ENCODE assay signal across 24 mouse cellular contexts in the genomic region with DNA sequence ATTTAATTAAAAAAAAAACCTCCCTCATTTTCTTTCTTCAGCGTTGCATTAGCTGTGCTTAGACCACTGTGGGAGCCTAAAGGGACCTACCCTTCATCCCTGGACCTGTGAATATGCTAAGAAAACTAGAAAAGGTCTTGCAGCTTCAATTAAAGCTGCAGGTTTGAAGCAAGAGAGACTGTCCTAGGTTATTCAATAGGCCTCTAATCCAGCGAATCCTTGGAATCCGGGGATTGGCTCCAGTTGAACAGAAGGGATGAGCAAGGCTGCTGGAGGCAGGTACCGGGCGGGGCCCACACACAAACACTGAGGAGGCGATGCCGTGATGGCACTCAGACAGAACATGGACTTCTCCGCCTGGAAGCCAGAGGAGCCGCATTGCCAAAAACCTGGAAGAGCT.
"Had no signal": no experiment of that assay in that cellular context is flagged by ENCODE, and none has a peak within 500 bp of the region (broad histone marks: within the 10 kb centered on the region; RNA-seq: fewer than 3 reads in every experiment).

No protein-coding gene starts in this region.

- H3K36me3 ChIP-seq: hindbrain, embryonic 10.5 days; hindbrain, embryonic 12.5 days; kidney, embryonic 15.5 days; limb, embryonic 10.5 days; limb, embryonic 12.5 days; liver, embryonic 13.5 days had no signal

- H3K27ac ChIP-seq: gastrocnemius, adult 2 months; heart, adult 2 months; hindbrain, embryonic 10.5 days; hindbrain, embryonic 12.5 days; hindbrain, embryonic 14.5 days; kidney, embryonic 15.5 days; kidney, postnatal 0 days; layer of hippocampus, adult 2 months; left cerebral cortex, adult 2 months; limb, embryonic 10.5 days; limb, embryonic 12.5 days; liver, embryonic 13.5 days had no signal

- H3K9me3 ChIP-seq: hindbrain, embryonic 10.5 days; hindbrain, embryonic 12.5 days; kidney, embryonic 15.5 days; limb, embryonic 10.5 days; limb, embryonic 12.5 days; liver, embryonic 13.5 days had no signal

- H3K27me3 ChIP-seq: hindbrain, embryonic 12.5 days; kidney, embryonic 15.5 days; limb, embryonic 12.5 days; liver, embryonic 13.5 days had no signal

- DNase-seq: gastrocnemius, adult 2 months; gastrocnemius, postnatal 10 days; gastrocnemius, postnatal 25 days; heart, adult 2 months; heart, postnatal 10 days; heart, postnatal 4 days; kidney, adult 18-20 months; kidney, adult 9 months; kidney, postnatal 25 days; liver; liver, embryonic 13.5 days had no signal

- H3K4me3 ChIP-seq: gastrocnemius, adult 2 months; heart, adult 2 months; hindbrain, embryonic 10.5 days; hindbrain, embryonic 12.5 days; kidney, embryonic 15.5 days; layer of hippocampus, adult 2 months; left cerebral cortex, adult 2 months; limb, embryonic 10.5 days; limb, embryonic 12.5 days; liver, embryonic 13.5 days had no signal

- ATAC-seq: hindbrain, embryonic 16.5 days; inflammation-experienced regulatory T-cells, adult 6 months; intestine, postnatal 0 days had no signal

- H3K4me1 ChIP-seq: hindbrain, embryonic 10.5 days; hindbrain, embryonic 12.5 days; kidney, embryonic 15.5 days; limb, embryonic 10.5 days; liver, embryonic 13.5 days had no signal

- H3K4me2 ChIP-seq: hindbrain, embryonic 12.5 days; hindbrain, embryonic 14.5 days; kidney, embryonic 15.5 days; limb, embryonic 12.5 days; liver, embryonic 11.5 days; liver, embryonic 13.5 days had no signal

- H3K9ac ChIP-seq: hindbrain, embryonic 12.5 days; hindbrain, embryonic 14.5 days; kidney, embryonic 15.5 days; limb, embryonic 12.5 days; liver, embryonic 13.5 days had no signal
